Mouse (Mus musculus): Measurements from ENCODE around the gene Pkig. TPM values are rescaled to one million over a fixed set of nuclear protein-coding genes. Genes with fewer than 3 reads are reported as not detected.

Gene Pkig
- total and polyA plus RNA-seq, 3 experiments, result 214 to 344 (median 237) TPM

DNA sequence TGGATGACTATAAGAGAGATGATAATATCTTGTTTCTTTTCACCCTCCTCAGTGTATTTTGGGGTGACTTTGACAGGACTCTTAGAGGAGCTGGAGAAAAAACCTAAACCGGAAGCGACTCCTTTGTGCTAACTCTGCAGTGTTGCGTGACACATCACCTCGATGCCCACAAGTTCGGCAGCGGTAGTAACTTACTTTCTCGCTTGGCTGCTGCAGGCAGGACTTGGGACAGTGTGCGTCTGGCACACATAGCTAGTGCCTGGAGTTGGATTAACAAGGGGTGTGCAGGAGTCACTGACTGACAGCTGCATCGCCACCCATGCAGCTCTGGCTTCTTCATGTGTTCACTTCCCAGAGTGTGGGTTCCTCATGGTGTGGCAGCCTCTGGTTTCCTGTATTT, 51.8 kb downstream of the Pkig start:
- H3K9ac ChIP-seq (ENCODE audit: low read depth, low read length), result no peak overlapping the region
- TF ChIP-seq CTCF (IDR thresholded peaks at IDR 0.05), result no peak
- TF ChIP-seq EP300 (IDR thresholded peaks at IDR 0.05; ENCODE audit: insufficient read depth, low read depth, low read length), result no peak
- TF ChIP-seq POLR2A (IDR thresholded peaks at IDR 0.05; ENCODE audit: insufficient read depth, low read depth, low read length), result no peak
- intact Hi-C loops (cut with DNase I), result loop anchor here (2.0 kb wide), 1 partner anchor 17 kb away; no protein-coding TSS in a partner anchor

DNA sequence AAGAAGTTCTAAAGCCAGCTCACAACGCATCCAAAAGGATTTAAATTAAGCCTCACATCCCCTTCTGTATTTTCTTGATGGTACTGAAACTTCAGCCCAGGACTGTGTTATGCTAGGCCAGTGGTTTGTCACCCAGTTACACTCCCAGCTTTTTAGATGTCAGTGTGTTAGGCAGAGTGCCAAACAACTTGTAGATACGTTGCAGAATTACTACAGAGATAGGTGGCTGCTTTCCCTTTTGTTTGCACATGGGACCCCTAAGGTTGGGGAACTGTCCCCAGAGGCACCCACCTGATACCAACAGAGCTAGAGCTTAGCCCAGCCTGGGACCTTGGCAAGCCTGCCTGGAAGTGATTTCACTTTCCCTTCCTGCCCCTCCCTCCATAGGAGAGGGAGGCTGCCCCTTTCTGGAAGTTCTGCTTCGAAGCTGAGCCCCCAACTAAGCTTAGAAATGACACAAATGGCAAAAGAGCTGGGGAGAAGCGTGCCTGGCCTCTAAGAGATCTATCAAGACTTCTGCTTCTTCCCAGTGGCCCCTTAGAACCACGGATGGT, 52.5 kb downstream of the Pkig start:
- Histone ChIP-seq H3K79me2 (replicated peaks; ENCODE audit: control insufficient read depth, insufficient read depth, low read length) (peaks cover 3% of the 10 kb centered on the region; the same call in 1 of the 2 replicates), H3K4me3 (no peak overlapping the region; the same call in 1 of the 2 replicates), H3K36me3 (ENCODE audit: control insufficient read depth, insufficient read depth, low read length) (peaks cover 39% of the 10 kb centered on the region), H3K27ac (peak overlapping the region; percentile 85), H3K4me1 (ENCODE audit: control insufficient read depth, insufficient read depth, low read length) (peaks cover 33% of the 10 kb centered on the region), H3K27me3 (ENCODE audit: control insufficient read depth, insufficient read depth, low read length) (no peaks in the 10 kb centered on the region), H3K9ac (ENCODE audit: low read depth, low read length) (0 out of 2 replicates have a peak overlapping the region, but pooled peaks have one; percentile 26)
- peak; percentile 70 to 74 for DNase-seq
- 33% methylated on average over 5 of the region's 5 CpGs for WGBS
- TF ChIP-seq CTCF (IDR thresholded peaks at IDR 0.05) (0 out of 2 replicates have a peak, but pooled peaks have one; percentile 7), EP300 (IDR thresholded peaks at IDR 0.05; ENCODE audit: insufficient read depth, low read depth, low read length) (0 out of 2 replicates have a peak, but pooled peaks have one; percentile 26), POLR2A (IDR thresholded peaks at IDR 0.05; ENCODE audit: insufficient read depth, low read depth, low read length) (no peak)
- intact Hi-C loops (cut with DNase I), result loop anchor here (1.0 to 2.0 kb wide), 2 partner anchors 18 to 115 kb away; no protein-coding TSS in a partner anchor

More for the DNA sequence above, 51.8 kb downstream of the Pkig start:
- Histone ChIP-seq H3K36me3 (ENCODE audit: control insufficient read depth, insufficient read depth, low read length) (peaks cover 42% of the 10 kb centered on the region), H3K27ac (peak overlapping the region; percentile 85), H3K4me1 (ENCODE audit: control insufficient read depth, insufficient read depth, low read length) (peaks cover 32% of the 10 kb centered on the region), H3K79me2 (replicated peaks; ENCODE audit: control insufficient read depth, insufficient read depth, low read length) (peaks cover 5% of the 10 kb centered on the region), H3K27me3 (ENCODE audit: control insufficient read depth, insufficient read depth, low read length) (no peaks in the 10 kb centered on the region), H3K4me3 (no peak overlapping the region)
- 67% methylated on average over 9 of the region's 9 CpGs for WGBS
- no peak for DNase-seq

DNA sequence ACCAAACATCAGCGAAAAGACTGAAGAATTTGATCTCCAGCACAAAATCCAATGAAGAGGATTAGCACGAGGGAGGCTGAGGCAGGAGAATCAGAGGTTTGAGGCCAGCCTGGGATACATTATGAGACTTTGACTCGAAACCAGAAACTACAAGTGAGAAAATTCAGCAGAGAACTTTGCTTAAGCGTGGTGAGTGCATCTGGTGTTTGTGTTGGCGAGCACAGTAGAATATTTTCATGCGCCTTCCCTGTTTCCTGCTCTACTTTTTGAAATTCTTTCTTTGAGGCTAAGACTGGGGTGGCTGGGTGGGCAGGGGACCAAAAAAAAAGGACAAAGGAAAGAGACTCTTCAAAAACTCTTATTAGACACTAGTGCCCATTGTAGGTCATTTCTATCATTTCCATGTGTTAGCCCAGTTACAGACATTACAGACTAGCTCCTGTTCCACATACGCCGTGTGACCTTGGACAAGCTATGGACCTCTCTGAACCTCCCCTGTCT, 53.2 kb downstream of the Pkig start:
- Histone ChIP-seq H3K4me1 (ENCODE audit: control insufficient read depth, insufficient read depth, low read length) (peaks cover 40% of the 10 kb centered on the region), H3K36me3 (ENCODE audit: control insufficient read depth, insufficient read depth, low read length) (peaks cover 35% of the 10 kb centered on the region), H3K79me2 (replicated peaks; ENCODE audit: control insufficient read depth, insufficient read depth, low read length) (peaks cover 3% of the 10 kb centered on the region; the same call in 1 of the 2 replicates), H3K4me3 (no peak overlapping the region; the same call in 1 of the 2 replicates), H3K27me3 (ENCODE audit: control insufficient read depth, insufficient read depth, low read length) (no peaks in the 10 kb centered on the region), H3K9ac (ENCODE audit: low read depth, low read length) (no peak overlapping the region), H3K27ac (peak overlapping the region; percentile 85)
- 57% methylated on average over 8 of the region's 8 CpGs for WGBS
- TF ChIP-seq EP300 (IDR thresholded peaks at IDR 0.05; ENCODE audit: insufficient read depth, low read depth, low read length) (no peak), POLR2A (IDR thresholded peaks at IDR 0.05; ENCODE audit: insufficient read depth, low read depth, low read length) (no peak), CTCF (IDR thresholded peaks at IDR 0.05) (no peak)
- no peak for DNase-seq
- intact Hi-C loops (cut with DNase I), result loop anchor here (1.0 to 2.0 kb wide), 2 partner anchors 19 to 116 kb away; no protein-coding TSS in a partner anchor

GRCm38 (mm10) chr2:163712473-163712872, 54.3 kb downstream of the Pkig start:
- Histone ChIP-seq H3K27me3 (ENCODE audit: control insufficient read depth, insufficient read depth, low read length) (no peaks in the 10 kb centered on the region), H3K36me3 (ENCODE audit: control insufficient read depth, insufficient read depth, low read length) (peaks cover 31% of the 10 kb centered on the region), H3K4me3 (no peak overlapping the region), H3K27ac (peak overlapping the region; percentile 85), H3K79me2 (replicated peaks; ENCODE audit: control insufficient read depth, insufficient read depth, low read length) (peaks cover 3% of the 10 kb centered on the region; the same call in 1 of the 2 replicates), H3K9ac (ENCODE audit: low read depth, low read length) (no peak overlapping the region), H3K4me1 (ENCODE audit: control insufficient read depth, insufficient read depth, low read length) (peaks cover 40% of the 10 kb centered on the region)
- TF ChIP-seq POLR2A (IDR thresholded peaks at IDR 0.05; ENCODE audit: insufficient read depth, low read depth, low read length), result no peak
- TF ChIP-seq EP300 (IDR thresholded peaks at IDR 0.05; ENCODE audit: insufficient read depth, low read depth, low read length), result no peak
- no peak for TF ChIP-seq CTCF (IDR thresholded peaks at IDR 0.05)
- intact Hi-C loops (cut with DNase I), result no loop called here
- DNase-seq, result peak in 1 of 2 experiments; percentile 36
- 32% methylated on average over 7 of the region's 7 CpGs for WGBS

DNA sequence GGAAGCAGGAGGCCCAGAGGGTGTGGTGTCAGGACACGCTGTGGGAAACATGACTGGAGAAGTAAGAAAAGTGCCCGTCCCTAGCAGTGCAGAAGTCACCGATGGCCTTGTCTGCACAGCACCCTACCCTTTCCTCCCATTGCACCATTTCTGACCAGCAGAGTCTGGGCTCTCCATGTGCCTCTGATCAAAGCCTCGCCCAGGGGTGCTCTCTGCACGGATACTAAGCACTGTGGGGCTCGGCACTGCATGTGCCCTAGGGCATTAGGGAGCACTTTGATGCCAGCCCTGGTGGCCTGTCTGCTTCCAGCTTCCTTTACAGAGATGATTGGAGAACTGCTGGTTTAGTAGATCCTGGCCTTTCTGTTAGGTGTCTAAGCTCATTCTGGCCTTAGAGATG, 54.7 kb downstream of the Pkig start:
- H3K27me3 ChIP-seq (ENCODE audit: control insufficient read depth, insufficient read depth, low read length), result no peaks in the 10 kb centered on the region
- peaks cover 3% of the 10 kb centered on the region; the same call in 1 of the 2 replicates for H3K79me2 ChIP-seq (replicated peaks; ENCODE audit: control insufficient read depth, insufficient read depth, low read length)
- intact Hi-C loops (cut with DNase I), result no loop called here
- H3K4me3 ChIP-seq, result no peak overlapping the region
- peak overlapping the region; percentile 31; the same call in 1 of the 2 replicates for H3K9ac ChIP-seq (ENCODE audit: low read depth, low read length)
- peak in 1 of 2 experiments; percentile 30 for DNase-seq
- H3K4me1 ChIP-seq (ENCODE audit: control insufficient read depth, insufficient read depth, low read length), result peaks cover 40% of the 10 kb centered on the region
- H3K27ac ChIP-seq, result peak overlapping the region; percentile 85
- TF ChIP-seq CTCF (IDR thresholded peaks at IDR 0.05), result no peak
- TF ChIP-seq EP300 (IDR thresholded peaks at IDR 0.05; ENCODE audit: insufficient read depth, low read depth, low read length), result no peak
- no peak for TF ChIP-seq POLR2A (IDR thresholded peaks at IDR 0.05; ENCODE audit: insufficient read depth, low read depth, low read length)
- 45% methylated on average over 6 of the region's 6 CpGs for WGBS
- H3K36me3 ChIP-seq (ENCODE audit: control insufficient read depth, insufficient read depth, low read length), result peaks cover 30% of the 10 kb centered on the region

DNA sequence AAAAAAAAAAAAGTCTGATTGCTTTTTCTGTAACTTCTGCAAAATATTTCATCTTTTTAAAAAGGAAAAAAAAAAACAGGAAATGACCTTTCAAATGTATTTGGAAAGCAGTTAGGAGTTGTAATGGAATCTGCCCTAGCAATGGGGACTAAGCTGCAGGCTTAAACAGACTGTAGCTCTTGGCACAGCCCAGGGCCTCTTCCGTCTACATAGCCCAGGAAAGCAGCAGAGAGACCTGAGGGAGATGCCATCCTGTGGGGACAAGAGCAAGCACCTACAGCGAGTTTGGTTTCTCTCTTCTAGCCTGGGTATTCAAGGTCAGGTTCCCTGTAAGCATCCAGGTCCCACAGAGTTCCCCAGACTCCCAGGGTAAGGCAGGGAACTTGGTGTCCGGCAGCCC, 55.2 kb downstream of the Pkig start:
- Histone ChIP-seq H3K79me2 (replicated peaks; ENCODE audit: control insufficient read depth, insufficient read depth, low read length) (peaks cover 3% of the 10 kb centered on the region; the same call in 1 of the 2 replicates), H3K9ac (ENCODE audit: low read depth, low read length) (no peak overlapping the region), H3K4me1 (ENCODE audit: control insufficient read depth, insufficient read depth, low read length) (peaks cover 38% of the 10 kb centered on the region), H3K36me3 (ENCODE audit: control insufficient read depth, insufficient read depth, low read length) (peaks cover 27% of the 10 kb centered on the region), H3K27ac (peak overlapping the region; percentile 85), H3K27me3 (ENCODE audit: control insufficient read depth, insufficient read depth, low read length) (no peaks in the 10 kb centered on the region), H3K4me3 (no peak overlapping the region)
- intact Hi-C loops (cut with DNase I), result no loop called here
- peak in 1 of 2 experiments; percentile 45 for DNase-seq
- 30% methylated on average over 3 of the region's 3 CpGs for WGBS
- TF ChIP-seq POLR2A (IDR thresholded peaks at IDR 0.05; ENCODE audit: insufficient read depth, low read depth, low read length) (no peak), EP300 (IDR thresholded peaks at IDR 0.05; ENCODE audit: insufficient read depth, low read depth, low read length) (0 out of 2 replicates have a peak, but pooled peaks have one; percentile 24)
